Mouse (Mus musculus) liver, adult (tissue): ENCODE data around the gene Tbxa2r.

Source experiments
- GATA4 ChIP-seq: IDR thresholded peaks from 2 replicates; pipeline ENCODE4 v1.6.1; 2014; ENCODE audit warnings: mild to moderate bottlenecking, low read length; ENCODE audit not compliant: insufficient replicate concordance

Gene Tbxa2r

DNA sequence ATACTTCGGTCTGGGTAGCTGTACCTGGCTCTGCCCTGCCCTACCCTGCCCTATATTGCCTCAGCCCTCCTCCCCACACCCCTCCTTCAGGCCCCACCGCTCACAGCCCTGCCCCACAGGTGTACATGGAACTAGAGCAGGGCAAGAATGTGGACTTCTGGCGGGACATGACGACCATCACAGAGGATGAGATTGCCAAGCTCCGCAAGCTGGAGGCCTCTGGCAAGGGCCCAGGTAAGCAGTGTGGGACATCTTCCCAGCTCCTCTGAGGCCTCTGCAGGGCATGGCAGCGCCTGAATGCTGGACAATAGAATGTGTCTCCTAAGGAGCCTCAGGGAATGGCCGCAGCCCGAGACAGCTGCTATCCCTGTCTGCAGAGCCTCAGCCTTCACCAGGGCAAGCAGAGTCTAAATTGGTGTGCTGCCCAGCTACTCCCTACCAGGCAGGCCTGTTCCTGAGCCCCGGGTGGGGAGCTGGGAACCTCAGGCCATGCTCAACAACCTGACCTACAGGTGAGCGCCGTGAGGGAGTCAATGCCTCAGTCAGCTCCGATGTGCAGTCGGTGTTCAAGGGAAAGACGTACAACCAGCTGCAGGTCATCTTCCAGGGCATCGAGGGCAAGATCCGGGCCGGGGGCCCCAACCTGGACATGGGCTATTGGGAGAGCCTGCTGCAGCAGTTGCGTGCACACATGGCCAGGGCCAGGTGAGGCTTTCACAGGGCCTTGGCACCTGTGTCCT lies 4.6 kb upstream of the Tbxa2r start:
- TF ChIP-seq GATA4, result no peak

DNA sequence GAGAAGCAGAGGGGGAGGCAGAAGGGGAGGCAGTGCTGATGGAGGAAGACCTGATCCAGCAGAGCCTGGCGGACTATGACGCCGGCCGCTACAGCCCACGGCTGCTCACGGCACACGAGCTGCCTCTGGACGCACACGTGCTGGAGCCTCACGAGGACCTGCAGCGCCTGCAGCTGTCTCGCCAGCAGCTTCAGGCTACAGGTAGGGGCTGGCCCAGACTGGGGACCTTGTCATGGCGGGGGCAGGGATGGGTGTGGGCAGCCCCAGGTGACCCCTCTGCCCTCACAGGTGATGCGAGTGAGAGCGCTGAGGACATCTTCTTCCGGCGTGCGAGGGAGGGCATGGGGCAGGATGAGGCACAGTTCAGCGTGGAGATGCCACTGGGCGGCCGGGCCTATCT lies 3.4 kb upstream of the Tbxa2r start:
- no peak for TF ChIP-seq GATA4

DNA sequence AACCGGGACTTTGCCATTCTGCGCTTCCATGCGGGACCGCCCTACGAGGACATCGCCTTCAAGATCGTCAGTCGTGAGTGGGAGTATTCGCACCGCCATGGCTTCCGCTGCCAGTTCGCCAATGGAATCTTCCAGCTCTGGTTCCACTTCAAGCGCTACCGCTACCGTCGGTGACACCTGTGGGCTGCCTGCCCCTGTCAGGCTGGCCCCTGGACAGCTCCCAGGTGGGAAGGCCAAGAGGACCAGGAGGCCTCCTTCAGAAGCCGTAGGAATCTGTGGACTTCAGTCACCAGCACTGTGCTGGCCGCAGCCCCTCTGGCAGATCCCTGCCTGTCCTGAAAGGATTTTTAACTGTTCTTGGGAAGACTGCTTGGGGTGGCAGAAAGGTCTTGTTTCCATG lies 2.8 kb upstream of the Tbxa2r start:
- TF ChIP-seq GATA4, result no peak

DNA sequence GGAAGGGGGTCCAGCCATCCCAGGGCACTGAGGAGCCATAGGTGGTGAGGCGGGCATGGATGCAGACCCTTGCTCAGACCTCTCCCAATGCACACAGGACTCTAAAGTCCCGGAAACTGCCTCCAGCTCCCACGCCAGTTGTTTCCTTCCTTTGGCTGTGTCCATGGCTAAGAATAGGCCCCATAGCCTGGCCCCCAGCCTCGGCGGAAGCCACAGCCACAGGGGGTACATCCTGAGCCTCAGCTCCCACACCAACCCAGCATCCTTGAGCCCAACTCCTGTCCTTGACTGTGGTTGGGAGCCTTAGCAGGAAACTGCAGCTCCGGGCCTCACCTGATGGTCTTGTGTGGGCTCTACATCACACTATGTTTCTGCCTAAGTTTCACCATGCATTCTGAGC lies 1.7 kb upstream of the Tbxa2r start:
- peak; percentile 41; the same call in 1 of the 2 replicates for TF ChIP-seq GATA4

DNA sequence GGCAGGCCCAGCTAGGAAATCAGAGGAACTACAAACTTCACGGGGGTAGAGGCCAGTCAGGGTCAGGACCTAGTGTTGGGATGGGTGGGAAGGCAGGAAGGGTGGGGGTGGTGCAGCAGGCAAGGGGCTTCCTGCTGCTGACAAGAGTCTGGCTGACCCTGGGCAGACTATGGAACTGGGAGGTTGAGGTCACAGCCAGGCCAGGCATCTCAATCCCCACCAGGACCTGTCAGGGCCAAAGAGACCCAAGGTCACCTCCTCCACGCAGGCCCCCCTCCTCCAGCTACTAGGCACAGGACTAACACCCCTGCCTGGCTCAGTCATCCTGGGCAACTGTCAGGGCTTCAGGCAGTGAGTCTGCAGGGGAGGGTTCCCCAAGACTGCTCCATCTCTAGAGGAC lies 572 bp upstream of the Tbxa2r start:
- TF ChIP-seq GATA4, result peak; percentile 72; the same call in 1 of the 2 replicates

DNA sequence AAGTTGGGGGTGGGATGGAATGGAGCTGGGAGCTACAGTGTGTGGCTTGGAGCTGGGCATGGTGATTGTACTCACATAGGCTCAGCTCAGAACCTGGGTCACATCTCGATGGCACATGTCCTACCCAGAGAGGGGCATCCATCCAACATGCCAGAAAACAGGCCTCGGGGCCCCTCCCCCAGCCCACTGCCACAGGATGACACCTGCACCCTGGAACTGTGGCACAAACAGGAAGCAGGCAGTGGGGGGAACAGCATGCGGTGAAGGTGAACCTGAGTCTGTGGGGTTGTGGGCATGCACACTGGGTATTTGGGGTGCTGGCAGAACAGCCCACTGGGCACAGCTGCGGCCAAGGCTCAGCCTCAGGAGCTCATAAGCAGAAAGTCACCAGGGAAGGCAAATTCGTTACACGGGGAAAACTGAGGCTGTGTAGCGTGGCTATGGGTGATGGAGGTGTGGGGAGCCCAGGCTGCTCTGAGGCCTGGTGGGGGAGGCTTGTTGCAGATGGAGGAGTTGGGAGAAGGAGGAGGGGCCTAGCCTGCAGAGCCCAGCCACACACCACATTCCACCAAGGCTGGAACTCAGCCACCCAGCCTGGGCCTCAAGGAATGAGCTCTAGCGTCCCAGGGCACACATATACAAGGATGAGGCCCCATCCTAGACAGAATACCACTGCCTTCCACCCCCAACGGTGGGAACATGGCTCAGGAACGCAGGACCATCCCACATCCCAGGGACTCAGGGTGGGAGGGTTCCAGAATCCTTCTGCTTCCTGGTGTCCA lies 854 bp downstream of the Tbxa2r start:
- no peak for TF ChIP-seq GATA4

DNA sequence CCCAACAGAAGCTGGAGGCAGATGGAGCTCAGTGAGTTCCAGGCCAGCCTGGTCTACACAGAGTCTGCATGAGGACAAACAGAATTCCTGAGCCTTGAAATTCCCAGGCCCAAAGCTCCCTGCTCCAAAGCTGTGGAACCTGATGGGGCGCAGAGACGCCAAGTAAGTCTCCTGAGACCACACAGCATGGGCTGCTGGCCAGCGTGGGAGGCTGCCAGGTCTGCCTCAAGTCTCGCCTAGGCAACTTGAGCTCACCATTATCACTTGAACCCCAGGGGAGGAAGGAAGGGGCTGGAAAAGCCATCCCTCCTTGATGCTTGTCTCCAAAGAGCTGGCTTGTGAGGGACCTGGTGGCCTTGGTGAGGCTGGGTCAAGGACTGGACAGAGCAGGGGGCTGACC lies 1.5 kb downstream of the Tbxa2r start:
- no peak for TF ChIP-seq GATA4

DNA sequence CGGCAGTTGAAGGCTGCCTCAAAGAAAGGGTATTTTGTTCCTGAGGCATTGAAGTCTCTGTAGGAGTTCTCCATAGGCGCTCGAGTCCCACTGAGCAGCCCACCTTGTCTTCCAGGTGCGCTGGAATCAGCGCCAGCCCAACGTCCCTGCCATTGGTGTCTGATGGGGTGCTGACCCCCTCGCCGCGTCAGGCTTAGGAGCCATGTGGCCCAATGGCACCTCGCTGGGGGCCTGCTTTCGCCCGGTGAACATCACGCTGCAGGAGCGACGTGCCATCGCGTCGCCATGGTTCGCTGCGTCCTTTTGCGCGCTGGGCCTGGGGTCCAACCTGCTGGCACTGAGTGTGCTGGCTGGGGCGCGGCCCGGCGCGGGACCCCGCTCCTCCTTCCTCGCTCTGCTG lies 3.7 kb downstream of the Tbxa2r start:
- no peak for TF ChIP-seq GATA4

DNA sequence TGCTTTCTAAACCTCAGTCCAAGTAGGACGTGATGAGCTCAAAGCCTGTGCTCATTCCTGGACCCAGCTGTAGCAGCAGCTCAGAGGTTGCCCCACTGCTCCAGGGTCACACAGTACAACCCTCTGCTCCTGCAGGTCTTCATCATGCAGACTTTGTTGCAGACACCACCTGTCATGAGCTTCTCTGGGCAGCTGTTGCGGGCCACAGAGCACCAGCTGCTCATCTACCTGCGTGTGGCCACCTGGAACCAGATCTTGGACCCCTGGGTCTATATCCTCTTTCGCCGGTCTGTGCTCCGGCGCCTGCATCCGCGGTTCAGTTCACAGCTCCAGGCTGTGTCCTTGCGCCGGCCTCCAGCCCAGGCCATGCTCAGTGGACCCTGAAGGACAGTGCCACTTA lies 5.8 kb downstream of the Tbxa2r start:
- no peak for TF ChIP-seq GATA4

DNA sequence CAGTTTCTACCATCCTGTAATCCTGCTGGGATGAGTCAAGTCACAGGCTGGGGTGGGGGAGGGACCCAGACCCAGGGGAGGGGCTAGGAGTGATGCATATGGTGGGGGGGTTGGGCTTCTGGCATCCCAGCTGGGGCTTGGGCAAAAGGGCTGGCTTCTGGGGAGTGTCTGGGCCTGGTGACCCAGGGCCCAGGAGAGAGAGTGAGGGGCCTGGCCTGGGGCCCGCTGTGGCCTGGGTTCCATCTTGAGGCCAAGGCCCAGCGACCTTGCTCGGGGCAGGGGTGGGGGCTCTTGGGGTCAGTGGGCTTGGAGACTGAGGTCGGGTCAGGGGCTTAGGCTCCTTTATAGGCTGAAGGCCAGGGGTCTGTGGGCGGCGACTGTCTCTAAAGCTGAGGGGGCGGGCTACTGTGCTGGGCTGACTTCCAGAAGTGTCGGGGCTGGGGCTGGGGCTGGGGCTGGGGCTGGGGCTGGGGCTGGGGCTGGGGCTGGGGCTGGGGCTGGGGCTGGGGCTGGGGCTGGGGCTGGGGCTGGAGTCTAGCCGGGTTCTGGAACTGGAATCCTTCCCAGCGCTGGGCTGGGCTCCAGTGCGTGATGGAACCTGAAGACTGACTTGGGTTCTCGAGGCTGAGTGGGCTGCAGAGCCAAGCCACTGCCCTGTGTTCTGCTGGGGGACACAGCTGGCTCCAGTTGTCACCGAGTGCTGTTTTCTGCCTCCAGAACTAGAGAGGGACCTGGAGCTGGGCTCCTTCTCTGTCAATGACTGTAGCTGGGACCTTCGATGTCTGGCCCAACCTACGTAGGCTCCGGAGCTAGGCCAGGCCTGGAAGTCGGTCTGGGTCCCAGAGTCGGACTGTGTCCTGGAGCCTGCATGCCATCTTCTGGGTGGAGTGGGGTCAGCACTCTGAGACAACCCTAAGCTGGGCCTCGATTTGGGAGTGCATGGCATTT lies 7.1 kb downstream of the Tbxa2r start:
- TF ChIP-seq GATA4, result no peak

DNA sequence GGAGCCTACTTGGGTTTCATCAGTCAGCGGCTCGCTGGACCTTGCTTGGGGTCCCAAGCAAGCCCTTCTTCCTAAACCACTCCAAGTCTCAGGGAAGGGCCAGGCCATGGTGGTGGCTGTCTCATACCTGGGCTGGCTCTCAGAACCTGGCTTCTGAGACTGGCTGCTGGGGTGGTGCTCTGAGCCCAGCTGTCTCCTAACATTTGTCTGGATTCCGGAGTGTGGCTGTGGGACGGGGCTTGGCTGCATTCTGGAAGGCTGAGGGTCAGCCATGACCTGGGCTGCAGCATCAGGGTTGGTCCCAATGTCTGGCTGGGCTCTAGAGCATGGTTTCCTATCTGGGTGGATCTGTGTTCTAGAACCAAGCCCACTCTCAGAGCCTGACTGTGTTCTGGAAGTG lies 8.0 kb downstream of the Tbxa2r start:
- TF ChIP-seq GATA4, result no peak

DNA sequence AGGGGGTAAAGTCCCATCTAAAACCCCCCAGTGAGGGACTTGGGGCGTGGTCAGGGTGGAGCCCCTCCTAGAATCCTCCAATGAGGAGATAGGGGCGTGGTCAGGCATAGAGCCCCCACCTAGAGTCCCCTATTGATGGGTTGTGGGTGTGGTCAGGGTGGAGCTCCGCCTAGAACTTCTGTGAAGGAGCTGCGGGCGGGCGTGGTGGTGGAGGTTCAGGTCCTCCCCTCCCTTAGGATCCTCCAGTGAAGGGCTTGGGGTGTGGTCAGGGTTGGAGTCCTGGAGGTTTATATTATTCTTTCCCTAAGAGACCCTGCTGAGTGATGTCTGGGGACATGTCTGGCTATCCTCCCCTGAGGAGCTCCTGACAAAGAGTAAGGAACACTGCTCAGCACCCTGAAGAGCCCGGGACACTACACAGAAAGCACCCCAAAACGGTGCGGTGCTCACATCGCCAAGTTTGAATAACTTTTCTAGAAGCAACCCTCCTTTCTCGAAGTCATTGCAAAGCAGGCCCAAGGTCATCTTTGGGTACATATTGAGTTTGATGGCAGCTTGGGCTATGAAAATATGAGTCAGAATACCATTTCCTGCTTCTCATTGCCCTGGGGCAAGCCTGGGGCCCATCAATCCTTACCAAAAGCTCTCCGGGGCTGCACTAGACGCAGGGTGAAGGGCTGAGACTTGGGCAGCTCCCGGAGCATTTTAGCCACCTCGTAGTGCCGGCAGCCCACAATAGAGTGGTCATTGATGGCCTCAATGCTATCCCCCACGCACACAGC lies 12.2 kb downstream of the Tbxa2r start:
- no peak for TF ChIP-seq GATA4

DNA sequence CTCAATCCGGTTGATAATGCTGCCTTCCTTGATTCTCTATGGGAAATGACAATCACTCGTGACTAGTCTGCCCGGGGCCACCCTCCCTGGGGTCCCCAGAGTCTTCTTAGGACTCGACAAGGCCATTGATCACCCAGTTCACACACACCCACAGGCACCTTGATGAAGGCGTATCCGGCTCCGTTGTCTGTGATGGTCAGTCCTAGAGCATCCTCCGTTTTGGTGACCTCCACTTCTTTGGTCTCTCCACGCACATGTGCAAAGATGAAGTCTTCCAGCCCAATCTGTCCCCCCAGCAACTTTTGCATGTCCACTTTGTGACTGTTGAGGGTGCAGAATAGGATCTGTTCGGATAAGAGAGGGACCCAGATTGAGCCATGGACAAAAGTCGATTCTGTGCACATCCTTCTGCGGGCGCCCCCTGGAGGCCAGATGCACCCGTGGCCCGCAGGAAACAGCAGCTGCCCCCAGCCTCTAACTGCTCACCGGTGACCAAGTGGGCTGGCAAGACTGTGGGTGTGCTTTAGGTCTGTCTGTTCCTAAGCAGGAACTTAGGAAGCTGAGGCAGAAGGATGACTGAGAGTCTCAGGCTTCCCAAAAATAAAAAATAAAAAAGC lies 12.9 kb downstream of the Tbxa2r start:
- TF ChIP-seq GATA4, result no peak

DNA sequence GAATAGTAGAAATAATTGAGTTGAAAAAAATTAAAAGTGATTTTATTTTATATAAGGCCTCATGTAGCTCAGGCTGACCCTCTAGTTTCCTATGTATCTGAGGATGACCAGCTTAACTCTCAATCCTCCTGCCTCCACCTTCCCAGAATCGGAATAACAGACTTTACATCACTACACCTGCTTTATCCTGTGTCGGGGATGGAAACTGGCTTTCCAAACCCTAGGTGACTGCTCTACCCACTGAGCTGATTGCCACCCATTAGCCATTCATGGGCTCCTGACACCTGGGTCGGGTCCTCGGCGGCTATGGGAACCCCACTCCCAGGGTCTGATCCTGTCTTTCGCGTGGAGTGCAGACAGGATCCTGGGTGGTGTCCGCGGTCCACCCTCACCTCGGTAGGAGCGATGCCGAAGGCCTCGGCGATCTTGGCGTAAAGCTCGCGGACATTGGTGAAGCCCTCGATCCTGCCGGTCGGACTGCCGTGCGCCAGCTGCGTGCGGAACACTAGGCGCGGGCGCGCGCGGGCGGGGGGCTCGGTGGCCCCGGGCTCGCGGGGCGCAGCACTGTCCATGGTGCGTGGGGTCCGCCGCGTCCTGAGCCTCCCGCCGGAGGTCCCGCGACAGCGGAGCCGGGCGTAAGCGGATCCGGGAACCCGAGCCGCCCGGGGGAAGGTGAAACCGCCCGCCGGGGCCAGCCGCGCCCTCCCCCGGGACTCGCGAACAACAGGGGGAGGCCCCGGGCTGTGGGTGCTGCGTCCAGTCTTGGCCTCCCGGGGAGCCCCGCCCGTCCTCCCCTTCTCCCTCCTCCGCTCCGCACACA lies 14.4 kb downstream of the Tbxa2r start, which contains the start of gene Gipc3:
Gipc3 (minus strand) TSS at position 581 of the 820 bp plus-strand sequence.
- TF ChIP-seq GATA4, result no peak
